Comparison of ENCODE assay signal across 26 mouse cellular contexts in the genomic region with DNA sequence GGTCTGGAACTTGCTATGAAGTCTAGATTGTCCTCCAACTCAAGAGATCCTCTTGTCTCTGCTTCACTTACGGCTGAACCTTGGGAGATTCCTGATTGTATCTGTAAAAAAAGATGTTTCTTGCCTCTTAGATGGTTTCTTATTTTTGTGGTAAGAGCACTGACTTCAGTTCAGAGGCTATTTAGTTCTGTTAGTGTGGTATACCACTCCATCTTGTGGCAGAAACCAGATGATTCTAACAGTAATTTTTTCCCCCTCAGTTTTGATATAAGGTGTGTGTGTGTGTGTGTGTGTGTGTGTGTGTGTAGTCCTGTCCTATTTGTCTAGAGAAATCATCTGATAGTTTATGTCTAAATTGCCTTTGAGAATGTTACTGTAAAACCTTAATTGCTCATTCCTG. TPM values are rescaled to one million over a fixed set of nuclear protein-coding genes. Genes with fewer than 3 reads are reported as not detected.
A peak's percentile ranks its signal among the peaks of the same experiment; 100 is the strongest.
DNase-seq lines count a peak whose midpoint lies in the region; ATAC-seq and TF ChIP-seq lines count a peak whose summit lies in the region.
"Had no signal": no experiment of that assay in that cellular context is flagged by ENCODE, and none has a peak within 500 bp of the region (broad histone marks: within the 10 kb centered on the region; RNA-seq: fewer than 3 reads in every experiment).

No protein-coding gene starts in this region.

- ATAC-seq in hindbrain, postnatal 0 days = no peak
- ATAC-seq in hindbrain, embryonic 16.5 days = no peak
- ATAC-seq in lung, embryonic 14.5 days (ENCODE audit: insufficient read depth) = no peak
- no peak for ATAC-seq in stomach, postnatal 0 days (ENCODE audit: low FRiP score, low TSS enrichment)
- ATAC-seq: forebrain, postnatal 0 days had no signal

- peak; percentile 50 for TF ChIP-seq RAD21 in CH12.LX (IDR thresholded peaks at IDR 0.05; ENCODE audit: low read depth, low read length)

- no peak for TF ChIP-seq EP300 in CH12.LX (IDR thresholded peaks at IDR 0.05; ENCODE audit: low read length)
- TF ChIP-seq EP300 in stomach, postnatal 0 days (optimal IDR thresholded peaks at IDR 0.05) = no peak

- H3K9me3 ChIP-seq in hindbrain, postnatal 0 days (ENCODE audit: low read length) = no peaks in the 10 kb centered on the region
- H3K9me3 ChIP-seq in hindbrain, embryonic 16.5 days (ENCODE audit: control insufficient read depth, low read length) = no peaks in the 10 kb centered on the region
- H3K9me3 ChIP-seq in lung, embryonic 14.5 days (ENCODE audit: low read depth, low read length) = no peaks in the 10 kb centered on the region
- no peaks in the 10 kb centered on the region for H3K9me3 ChIP-seq in CH12.LX (replicated peaks; ENCODE audit: low read length)
- H3K9me3 ChIP-seq in stomach, postnatal 0 days (ENCODE audit: control insufficient read depth, low read length) = no peaks in the 10 kb centered on the region
- H3K9me3 ChIP-seq: embryonic facial prominence, embryonic 15.5 days; heart, embryonic 13.5 days; hindbrain, embryonic 15.5 days; liver, embryonic 13.5 days had no signal

- no peaks in the 10 kb centered on the region for H3K4me1 ChIP-seq in hindbrain, postnatal 0 days (ENCODE audit: insufficient read depth, low read length)
- H3K4me1 ChIP-seq in hindbrain, embryonic 16.5 days (ENCODE audit: control insufficient read depth, insufficient read depth, low read depth, low read length) = no peaks in the 10 kb centered on the region
- H3K4me1 ChIP-seq in lung, embryonic 14.5 days (ENCODE audit: insufficient read depth) = no peaks in the 10 kb centered on the region
- no peaks in the 10 kb centered on the region for H3K4me1 ChIP-seq in CH12.LX (ENCODE audit: control insufficient read depth in 1 of 2, insufficient read depth in 2 of 2)
- H3K4me1 ChIP-seq in stomach, postnatal 0 days (replicated peaks; ENCODE audit: control insufficient read depth, insufficient read depth) = no peaks in the 10 kb centered on the region
- H3K4me1 ChIP-seq: embryonic facial prominence, embryonic 15.5 days; heart, embryonic 13.5 days; hindbrain, embryonic 15.5 days; liver, embryonic 13.5 days had no signal

- peaks cover 59% of the 10 kb centered on the region for H3K36me3 ChIP-seq in hindbrain, postnatal 0 days (ENCODE audit: insufficient read depth, low read length)
- peaks cover 34% of the 10 kb centered on the region for H3K36me3 ChIP-seq in hindbrain, embryonic 16.5 days (ENCODE audit: control insufficient read depth, insufficient read depth, low read length)
- peaks cover 72% of the 10 kb centered on the region for H3K36me3 ChIP-seq in lung, embryonic 14.5 days (ENCODE audit: insufficient read depth)
- peaks cover 30 to 44% of the 10 kb centered on the region in 2 experiments for H3K36me3 ChIP-seq in CH12.LX (replicated peaks in 1 of 2; ENCODE audit: control insufficient read depth in 1 of 2, insufficient read depth in 1 of 2, low read length in 1 of 2)
- H3K36me3 ChIP-seq in stomach, postnatal 0 days (ENCODE audit: control insufficient read depth, insufficient read depth, low read length) = peaks cover 22% of the 10 kb centered on the region

- peak; percentile 37 for TF ChIP-seq CTCF in hindbrain, postnatal 0 days (IDR thresholded peaks at IDR 0.05; ENCODE audit: low read depth)
- TF ChIP-seq CTCF in lung, embryonic 14.5 days (IDR thresholded peaks at IDR 0.05; ENCODE audit: low read depth) = peak; percentile 13; the same call in 1 of the 2 replicates
- TF ChIP-seq CTCF in CH12.LX (conservative IDR thresholded peaks at IDR 0.05 in 1 of 2, IDR thresholded peaks at IDR 0.05 in 1 of 2; ENCODE audit: low read depth in 2 of 2, low read length in 2 of 2) = peak in 1 of 2 experiments; percentile 51; a peak in 2 of 4 replicates
- peak; percentile 55 for TF ChIP-seq CTCF in stomach, postnatal 0 days (IDR thresholded peaks at IDR 0.05; ENCODE audit: low read depth)

- in situ Hi-C loops in CH12.LX (cut with MboI; ENCODE audit: low pct_ligation_motif_present, low pct_unique_long_range_greater_than_20kb, low sequenced_read_pairs) = no loop called here

- H3K9ac ChIP-seq in hindbrain, postnatal 0 days (replicated peaks; ENCODE audit: low read length) = no peak overlapping the region
- no peak overlapping the region for H3K9ac ChIP-seq in hindbrain, embryonic 16.5 days (ENCODE audit: low read depth, low read length)
- H3K9ac ChIP-seq in lung, embryonic 14.5 days = no peak overlapping the region
- no peak overlapping the region for H3K9ac ChIP-seq in CH12.LX (ENCODE audit: insufficient read depth, low read depth)
- H3K9ac ChIP-seq in stomach, postnatal 0 days (ENCODE audit: low read length) = no peak overlapping the region
- H3K9ac ChIP-seq: embryonic facial prominence, embryonic 15.5 days; forebrain, postnatal 0 days; heart, embryonic 13.5 days; hindbrain, embryonic 15.5 days; liver, embryonic 13.5 days had no signal

- no peak for TF ChIP-seq POLR2A in CH12.LX (IDR thresholded peaks at IDR 0.05; ENCODE audit: low read depth, low read length)

- no peak for DNase-seq in hindbrain, postnatal 0 days (ENCODE audit: low spot score)
- DNase-seq in lung, embryonic 14.5 days = peak; percentile 11
- DNase-seq in lung, postnatal 36 days = no peak
- DNase-seq in CH12.LX (ENCODE audit: extremely low read depth) = no peak
- DNase-seq in stomach, postnatal 0 days (ENCODE audit: low spot score) = no peak
- DNase-seq in embryo, embryonic 9.5 days (ENCODE audit: extremely low spot score) = no peak
- DNase-seq: adrenal gland, postnatal 25 days; cerebellum, adult 11-12 months; cerebellum, postnatal 25 days; embryo, embryonic 11 days; forebrain, postnatal 0 days; kidney, adult 2 months; kidney, postnatal 25 days; layer of hippocampus, adult 9-11 months; left cerebral cortex, postnatal 4 days; liver, embryonic 13.5 days; right cerebral cortex, postnatal 4 days; thymus, postnatal 36 days had no signal

- H3K4me2 ChIP-seq in hindbrain, postnatal 0 days (ENCODE audit: low read depth, low read length) = no peak overlapping the region
- H3K4me2 ChIP-seq in hindbrain, embryonic 16.5 days (ENCODE audit: low read length) = no peak overlapping the region
- H3K4me2 ChIP-seq in lung, embryonic 14.5 days = no peak overlapping the region
- no peak overlapping the region for H3K4me2 ChIP-seq in CH12.LX (ENCODE audit: insufficient read depth, low read depth, poor library complexity, severe bottlenecking)
- no peak overlapping the region for H3K4me2 ChIP-seq in stomach, postnatal 0 days (replicated peaks; ENCODE audit: low read depth)
- H3K4me2 ChIP-seq: embryonic facial prominence, embryonic 15.5 days; heart, embryonic 13.5 days; hindbrain, embryonic 15.5 days; liver, embryonic 13.5 days had no signal

- dilution Hi-C loops in CH12.LX (cut with MboI; ENCODE audit: extremely low pct_ligation_motif_present, extremely low pct_unique_long_range_greater_than_20kb, low sequenced_read_pairs) = no loop called here

- 83% methylated on average over 1 of the region's 1 CpGs for WGBS in hindbrain, postnatal 0 days
- 68% methylated on average over 1 of the region's 1 CpGs for WGBS in hindbrain, embryonic 16.5 days
- 93% methylated on average over 1 of the region's 1 CpGs for WGBS in lung, embryonic 14.5 days
- WGBS in stomach, postnatal 0 days = 100% methylated on average over 1 of the region's 1 CpGs

- H3K4me3 ChIP-seq in hindbrain, postnatal 0 days (ENCODE audit: low read length) = no peak overlapping the region
- no peak overlapping the region for H3K4me3 ChIP-seq in hindbrain, embryonic 16.5 days (ENCODE audit: low read length)
- no peak overlapping the region for H3K4me3 ChIP-seq in lung, embryonic 14.5 days (ENCODE audit: low read depth, low read length)
- no peak overlapping the region for H3K4me3 ChIP-seq in CH12.LX (replicated peaks in 1 of 3; ENCODE audit: low read depth in 2 of 3, low read length in 2 of 3, poor library complexity in 1 of 3)
- H3K4me3 ChIP-seq in stomach, postnatal 0 days (ENCODE audit: low read depth, low read length) = no peak overlapping the region
- H3K4me3 ChIP-seq: embryonic facial prominence, embryonic 15.5 days; heart, embryonic 13.5 days; hindbrain, embryonic 15.5 days; left cerebral cortex, adult 2 months; liver, embryonic 13.5 days had no signal

- H3K27me3 ChIP-seq in hindbrain, postnatal 0 days (ENCODE audit: insufficient read depth, low read length) = no peaks in the 10 kb centered on the region
- H3K27me3 ChIP-seq in hindbrain, embryonic 16.5 days (replicated peaks; ENCODE audit: control insufficient read depth, insufficient read depth, low read length) = no peaks in the 10 kb centered on the region
- H3K27me3 ChIP-seq in lung, embryonic 14.5 days (ENCODE audit: insufficient read depth, low read length) = no peaks in the 10 kb centered on the region
- H3K27me3 ChIP-seq in CH12.LX (replicated peaks) = no peaks in the 10 kb centered on the region
- no peaks in the 10 kb centered on the region for H3K27me3 ChIP-seq in stomach, postnatal 0 days (ENCODE audit: control insufficient read depth, insufficient read depth, low read length)
- H3K27me3 ChIP-seq: embryonic facial prominence, embryonic 15.5 days; heart, embryonic 13.5 days; hindbrain, embryonic 15.5 days; liver, embryonic 13.5 days had no signal

- H3K27ac ChIP-seq in hindbrain, postnatal 0 days = no peak overlapping the region
- H3K27ac ChIP-seq in hindbrain, embryonic 16.5 days (ENCODE audit: low read depth, low read length) = no peak overlapping the region
- no peak overlapping the region for H3K27ac ChIP-seq in lung, embryonic 14.5 days (ENCODE audit: low read depth)
- no peak overlapping the region for H3K27ac ChIP-seq in CH12.LX (ENCODE audit: insufficient read depth, low read depth)
- no peak overlapping the region for H3K27ac ChIP-seq in stomach, postnatal 0 days (replicated peaks)
- H3K27ac ChIP-seq: embryonic facial prominence, embryonic 15.5 days; heart, embryonic 13.5 days; hindbrain, embryonic 15.5 days; left cerebral cortex, adult 2 months; liver, embryonic 13.5 days had no signal

- no peaks in the 10 kb centered on the region for H3K79me2 ChIP-seq in CH12.LX (replicated peaks; ENCODE audit: control insufficient read depth, extremely low read depth, insufficient read depth, poor library complexity, severe bottlenecking)

RNA-seq across cellular contexts. Expression of gene Syt2, which starts 39.2 kb away (rescaled TPM):
- total RNA-seq in hindbrain, postnatal 0 days (2014; rRNA removed) = 74.7 and 179 TPM in 2 replicates
- polyA plus RNA-seq in hindbrain, postnatal 0 days (2015; fragmentation: Nextera tagmentation; extraction: Ambion mirVana) = 22.5 and 23.3 TPM in 2 replicates
- polyA plus RNA-seq in hindbrain, embryonic 16.5 days (2015; fragmentation: Nextera tagmentation; extraction: Ambion mirVana) = 11.9 and 14.9 TPM in 2 replicates
- 0.58 and 1.0 TPM in 2 replicates for polyA plus RNA-seq in lung, embryonic 14.5 days (2014; fragmentation: Nextera tagmentation; extraction: Ambion mirVana)
- not detected in 2 replicates for total RNA-seq in CH12.LX (2012; rRNA removed)
- total RNA-seq in CH12.LX (2014; rRNA removed) = not detected in 2 replicates
- not detected in 2 replicates for polyA plus RNA-seq in CH12.LX (2012; ENCODE audit: insufficient read length, low read depth)
- polyA plus RNA-seq in stomach, postnatal 0 days (2015; fragmentation: Nextera tagmentation; extraction: Ambion mirVana) = 0.50 and 0.58 TPM in 2 replicates
- total RNA-seq: gastrocnemius, adult 18-20 months; heart, postnatal 25 days had no signal

RNA-seq across cellular contexts. Expression of gene Kdm5b, which starts 47.3 kb away (rescaled TPM):
- total RNA-seq in hindbrain, postnatal 0 days (2014; rRNA removed) = 55.7 and 59.2 TPM in 2 replicates
- polyA plus RNA-seq in hindbrain, postnatal 0 days (2015; fragmentation: Nextera tagmentation; extraction: Ambion mirVana) = 41.9 and 42.1 TPM in 2 replicates
- 49.9 and 58.9 TPM in 2 replicates for polyA plus RNA-seq in hindbrain, embryonic 16.5 days (2015; fragmentation: Nextera tagmentation; extraction: Ambion mirVana)
- polyA plus RNA-seq in lung, embryonic 14.5 days (2014; fragmentation: Nextera tagmentation; extraction: Ambion mirVana) = 54.7 and 59.0 TPM in 2 replicates
- total RNA-seq in CH12.LX (2012; rRNA removed) = 8.9 and 14.3 TPM in 2 replicates
- 1.8 and 1.9 TPM in 2 replicates for total RNA-seq in CH12.LX (2014; rRNA removed)
- 4.1 and 5.8 TPM in 2 replicates for polyA plus RNA-seq in CH12.LX (2012; ENCODE audit: insufficient read length, low read depth)
- polyA plus RNA-seq in stomach, postnatal 0 days (2015; fragmentation: Nextera tagmentation; extraction: Ambion mirVana) = 28.5 and 29.5 TPM in 2 replicates

RNA-seq across cellular contexts. Expression of gene Mgat4e, which starts 57.8 kb away (rescaled TPM):
- 0.18 TPM in 1 of 2 replicates, not detected in the other for total RNA-seq in hindbrain, postnatal 0 days (2014; rRNA removed)
- polyA plus RNA-seq in hindbrain, postnatal 0 days (2015; fragmentation: Nextera tagmentation; extraction: Ambion mirVana) = not detected in 2 replicates
- polyA plus RNA-seq in hindbrain, embryonic 16.5 days (2015; fragmentation: Nextera tagmentation; extraction: Ambion mirVana) = not detected in 2 replicates
- 0.27 TPM in 1 of 2 replicates, not detected in the other for polyA plus RNA-seq in lung, embryonic 14.5 days (2014; fragmentation: Nextera tagmentation; extraction: Ambion mirVana)
- 0.08 TPM in 1 of 2 replicates, not detected in the other for total RNA-seq in CH12.LX (2012; rRNA removed)
- not detected in 2 replicates for total RNA-seq in CH12.LX (2014; rRNA removed)
- not detected in 2 replicates for polyA plus RNA-seq in CH12.LX (2012; ENCODE audit: insufficient read length, low read depth)
- not detected in 2 replicates for polyA plus RNA-seq in stomach, postnatal 0 days (2015; fragmentation: Nextera tagmentation; extraction: Ambion mirVana)
- total RNA-seq: adrenal gland, postnatal 25 days; forebrain, postnatal 0 days; gastrocnemius, adult 18-20 months; heart, postnatal 25 days; left cerebral cortex, adult 2 months; left cerebral cortex, postnatal 4 days had no signal
- polyA plus RNA-seq: embryonic facial prominence, embryonic 15.5 days; forebrain, postnatal 0 days; heart, embryonic 13.5 days; hindbrain, embryonic 15.5 days; liver, embryonic 13.5 days; neural tube, embryonic 11.5 days had no signal
